Mouse (Mus musculus) liver, adult 2 months (tissue): ENCODE results near the gene Gm5426. TPM values are rescaled to one million over a fixed set of nuclear protein-coding genes. Genes with fewer than 3 reads are reported as not detected.

Source experiments
- DNase-seq: peaks from one replicate; pipeline ENCODE4 v3.0.0-alpha.2; 2011; ENCODE audit warnings: low read depth, low spot score; ENCODE audit errors: extremely low read depth
- H3K27ac ChIP-seq: fragments of 200-500 bp; replicated peaks from 2 replicates; pipeline ENCODE4 v1.5.1; 2012; ENCODE audit warnings: low read depth, mild to moderate bottlenecking, control low read depth, inconsistent platforms, low read length; ENCODE audit not compliant: insufficient read depth
- H3K27me3 ChIP-seq: fragments of 200-500 bp; 2 replicates; pipeline ENCODE4 v1.6.1; 2012; ENCODE audit warnings: mild to moderate bottlenecking, moderate library complexity, low read length, inconsistent platforms; ENCODE audit not compliant: control insufficient read depth, insufficient read depth
- H3K36me3 ChIP-seq: fragments of 200-500 bp; 2 replicates; pipeline ENCODE4 v1.6.1; 2012; ENCODE audit warnings: low read length, inconsistent platforms; ENCODE audit not compliant: control insufficient read depth, insufficient read depth
- H3K4me1 ChIP-seq: fragments of 200-500 bp; 2 replicates; pipeline ENCODE4 v1.6.1; 2011; ENCODE audit warnings: low read length; ENCODE audit not compliant: control insufficient read depth, insufficient read depth
- H3K4me3 ChIP-seq: fragments of 200-500 bp; 2 replicates; pipeline ENCODE4 v1.5.1; 2011; ENCODE audit warnings: low read depth, mild to moderate bottlenecking, control low read depth, low read length, moderate library complexity; ENCODE audit not compliant: insufficient read depth
- H3K79me2 ChIP-seq: fragments of 200-500 bp; 2 replicates; pipeline ENCODE4 v1.6.1; 2012; ENCODE audit warnings: inconsistent platforms, mild to moderate bottlenecking, low read length, moderate library complexity; ENCODE audit not compliant: control insufficient read depth, insufficient read depth
- H3K9ac ChIP-seq: fragments of 200-500 bp; 2 replicates; pipeline ENCODE4 v1.6.1; 2012; ENCODE audit warnings: low read depth, mild to moderate bottlenecking, control low read depth, inconsistent platforms, low read length
- CTCF ChIP-seq: fragments of 200-500 bp; IDR thresholded peaks from 2 replicates; pipeline ENCODE4 v1.5.1; 2011; ENCODE audit warnings: low read depth, low read length, control low read depth
- POLR2A ChIP-seq: fragments of 200-500 bp; IDR thresholded peaks from 2 replicates; pipeline ENCODE4 v1.6.1; 2011; ENCODE audit warnings: low read length, control low read depth; ENCODE audit not compliant: insufficient read depth; ENCODE audit errors: extremely low read depth
- WGBS: fragments of 180-500 bp; shearing (Covaris S2); methylation state at CpG from one replicate; pipeline ENCODE4 v1.1.7; 2018; 5-methylcytosine and 5-hydroxymethylcytosine counted together
- polyA plus RNA-seq: library from polyadenylated mRNA; depleted of rRNA; stranded (reverse); fragments of >200 nt; gene quantifications from 2 replicates; pipeline ENCODE4 v1.2.3, GENCODE M21; 2012; rRNA removed
- total RNA-seq: library from RNA; depleted of rRNA; stranded (reverse); fragments of >200 nt; gene quantifications from 2 replicates; pipeline ENCODE4 v1.2.3, GENCODE M21; 2014; rRNA removed

Gene Gm5426
- total and polyA plus RNA-seq, 2 experiments, result not detected

DNA sequence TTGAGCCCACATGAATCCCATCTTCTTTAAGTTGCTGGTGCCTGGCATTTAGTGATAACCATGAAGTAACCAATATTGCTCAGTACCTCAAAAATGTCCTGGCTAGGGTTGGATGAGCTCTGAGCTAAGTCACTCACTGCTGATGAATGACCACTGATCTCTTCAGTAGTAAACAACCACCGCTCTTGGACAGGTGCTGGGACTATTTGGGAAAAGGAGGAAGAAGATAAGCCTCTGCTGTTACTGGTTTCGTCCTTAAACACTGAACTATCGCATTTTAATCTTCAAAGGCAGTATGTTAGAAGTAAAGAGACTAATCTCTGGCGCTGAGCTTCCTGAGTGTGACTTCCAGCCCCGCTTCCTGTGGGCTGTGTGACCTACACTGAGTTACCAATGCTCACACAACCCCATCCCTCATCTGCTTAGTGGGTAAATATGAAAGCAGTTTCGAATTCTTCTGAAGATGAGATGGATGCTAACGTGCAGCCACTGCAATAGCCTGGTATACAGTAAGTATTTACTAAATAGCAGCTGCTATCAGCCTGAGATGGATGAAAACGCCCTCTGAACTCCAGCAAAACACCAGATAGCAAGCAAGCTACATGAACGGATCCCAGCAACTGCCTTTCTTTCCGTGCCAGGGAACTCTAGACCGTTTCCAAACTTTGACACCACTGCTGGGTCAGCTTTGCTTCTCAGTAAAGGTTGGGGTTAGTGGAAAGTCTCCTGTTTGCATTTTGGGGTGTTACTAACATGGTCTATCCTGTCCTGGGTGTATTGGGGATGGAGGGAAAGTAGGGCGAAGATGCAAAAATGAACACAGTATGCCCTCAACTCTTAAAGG, 44.4 kb downstream of the Gm5426 start:
- 66% methylated on average over 12 of the region's 12 CpGs for WGBS
- Histone ChIP-seq H3K4me1 (no peaks in the 10 kb centered on the region), H3K79me2 (no peaks in the 10 kb centered on the region), H3K4me3 (no peak overlapping the region), H3K9ac (no peak overlapping the region), H3K27me3 (no peaks in the 10 kb centered on the region), H3K36me3 (no peaks in the 10 kb centered on the region), H3K27ac (no peak overlapping the region; the same call in 1 of the 2 replicates)
- DNase-seq, result no peak
- no peak for TF ChIP-seq CTCF
- TF ChIP-seq POLR2A, result no peak

DNA sequence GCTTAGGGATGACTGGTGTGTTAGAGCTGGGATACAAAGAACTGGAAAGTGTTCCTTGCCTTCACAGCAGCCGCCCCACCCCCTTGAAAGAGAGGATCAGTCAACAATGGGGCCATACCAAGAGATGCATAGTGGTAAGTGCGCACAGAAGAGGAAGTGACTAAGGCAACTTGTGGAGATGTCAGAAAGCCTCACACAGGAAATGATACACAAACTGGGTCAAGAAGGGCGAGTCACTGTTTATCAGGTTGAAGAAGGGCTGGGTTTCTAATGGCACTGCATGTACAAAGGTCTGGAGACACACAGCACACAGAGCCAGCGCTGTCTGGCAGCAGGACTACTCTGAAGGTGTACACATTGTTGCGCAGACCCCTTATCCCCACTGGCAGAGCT, 45.0 kb downstream of the Gm5426 start:
- no peaks in the 10 kb centered on the region for H3K4me1 ChIP-seq
- H3K27ac ChIP-seq, result no peak overlapping the region
- H3K4me3 ChIP-seq, result no peak overlapping the region
- H3K36me3 ChIP-seq, result no peaks in the 10 kb centered on the region
- no peaks in the 10 kb centered on the region for H3K27me3 ChIP-seq
- 72% methylated on average over 5 of the region's 5 CpGs for WGBS
- no peak overlapping the region for H3K9ac ChIP-seq
- no peak for DNase-seq
- H3K79me2 ChIP-seq, result no peaks in the 10 kb centered on the region
- TF ChIP-seq CTCF (no peak), POLR2A (no peak)

DNA sequence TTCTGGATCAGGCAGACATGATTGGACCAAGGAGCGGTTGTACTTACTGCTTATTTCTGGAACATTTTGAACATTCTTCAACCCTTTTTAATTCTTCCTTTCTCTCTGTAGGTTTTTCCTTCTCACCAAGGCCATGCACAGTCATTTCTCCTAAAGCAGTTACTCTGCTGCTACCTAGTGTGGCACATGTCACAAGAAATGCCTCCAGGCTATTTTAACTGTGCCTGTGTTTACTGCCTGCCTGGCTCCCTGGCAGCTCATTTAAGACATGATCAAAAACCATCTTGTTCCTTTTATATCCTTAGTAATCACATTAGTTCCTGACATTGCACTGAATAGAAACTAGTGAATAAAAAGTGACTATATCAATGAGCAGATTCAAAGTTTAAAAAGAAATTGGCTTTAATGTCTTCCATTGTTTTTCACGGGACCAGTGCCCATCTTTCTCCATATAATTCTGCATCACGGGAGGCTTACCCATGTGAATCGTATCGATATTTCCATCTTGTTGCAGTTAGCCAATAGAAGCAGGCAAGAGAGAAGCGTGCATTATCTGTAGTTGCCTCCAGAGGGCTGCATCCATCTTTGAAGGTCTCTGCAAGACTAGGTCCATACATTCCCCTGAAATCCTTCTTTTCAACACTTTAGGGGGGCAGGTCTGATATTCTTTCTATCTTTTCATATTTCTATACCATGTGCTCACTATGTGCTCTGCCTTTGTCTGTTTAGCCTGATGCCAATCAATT, 45.7 kb downstream of the Gm5426 start:
- no peak overlapping the region for H3K27ac ChIP-seq
- DNase-seq, result no peak
- 95% methylated on average over 6 of the region's 6 CpGs for WGBS
- no peaks in the 10 kb centered on the region for H3K36me3 ChIP-seq
- no peaks in the 10 kb centered on the region for H3K4me1 ChIP-seq
- no peak for TF ChIP-seq POLR2A
- no peak for TF ChIP-seq CTCF
- no peaks in the 10 kb centered on the region for H3K27me3 ChIP-seq
- no peak overlapping the region for H3K9ac ChIP-seq
- H3K79me2 ChIP-seq, result no peaks in the 10 kb centered on the region
- no peak overlapping the region for H3K4me3 ChIP-seq

DNA sequence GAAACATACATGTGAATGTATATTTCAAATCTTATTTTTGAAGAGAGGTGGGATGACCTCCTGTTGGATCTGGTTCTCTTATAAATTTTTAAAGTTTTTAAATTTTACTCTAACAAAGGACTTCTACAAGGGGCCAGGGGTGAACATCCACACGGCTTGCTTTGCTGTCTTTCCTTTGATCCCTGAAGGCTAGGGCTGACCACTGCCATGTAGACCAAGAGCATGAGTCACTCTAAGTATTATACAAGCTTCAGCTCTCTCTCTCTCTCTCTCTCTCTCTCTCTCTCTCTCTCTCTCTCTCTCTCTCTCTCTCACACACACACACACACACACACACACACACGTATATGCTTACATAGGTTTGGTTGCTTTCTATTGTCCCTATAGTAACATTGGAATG, 48.6 kb downstream of the Gm5426 start:
- TF ChIP-seq CTCF (no peak), POLR2A (no peak)
- Histone ChIP-seq H3K4me3 (no peak overlapping the region), H3K27me3 (no peaks in the 10 kb centered on the region), H3K27ac (no peak overlapping the region), H3K36me3 (no peaks in the 10 kb centered on the region), H3K79me2 (no peaks in the 10 kb centered on the region), H3K4me1 (peaks cover 10% of the 10 kb centered on the region), H3K9ac (no peak overlapping the region)
- no peak for DNase-seq
- 94% methylated on average over 2 of the region's 2 CpGs for WGBS

DNA sequence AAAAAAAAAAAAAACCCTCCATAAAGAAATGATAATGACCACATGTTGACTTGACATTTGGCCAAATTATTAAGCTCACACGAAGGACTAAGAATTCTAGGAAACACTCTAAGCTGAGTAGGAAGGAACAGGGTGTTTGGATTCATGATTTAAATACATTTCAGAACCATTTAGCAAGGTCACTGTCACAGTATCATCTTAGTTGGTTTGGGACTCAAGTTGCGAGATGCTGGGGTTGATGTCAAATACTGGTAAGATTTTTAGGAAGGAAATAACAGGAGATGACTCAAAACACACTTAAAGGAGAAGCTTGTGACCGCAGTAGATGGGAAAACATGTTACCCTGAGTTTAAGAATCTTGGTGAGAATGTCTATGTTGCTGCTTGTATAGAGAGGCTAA, 49.2 kb downstream of the Gm5426 start:
- Histone ChIP-seq H3K27ac (no peak overlapping the region), H3K4me1 (peaks cover 10% of the 10 kb centered on the region), H3K79me2 (no peaks in the 10 kb centered on the region), H3K27me3 (no peaks in the 10 kb centered on the region), H3K36me3 (no peaks in the 10 kb centered on the region), H3K9ac (no peak overlapping the region), H3K4me3 (no peak overlapping the region)
- TF ChIP-seq POLR2A, result no peak
- TF ChIP-seq CTCF, result no peak
- peak; percentile 23 for DNase-seq
- WGBS, result 66% methylated on average over 3 of the region's 3 CpGs

Other genes starting within 250 kb of the Gm5426 start
- gene Eea1, start 196.0 kb upstream of the Gm5426 start, total RNA-seq, result 15.6 and 19.6 TPM in 2 replicates
- gene Eea1, start 196.0 kb upstream of the Gm5426 start, polyA plus RNA-seq, result 2.6 and 3.1 TPM in 2 replicates